Mouse (Mus musculus) lung, postnatal 0 days (tissue): ENCODE measurements around the gene Slc22a4. TPM values are rescaled to one million over a fixed set of nuclear protein-coding genes. Genes with fewer than 3 reads are reported as not detected.
"Not testable (repeated sequence)": the region's sequence is repeated elsewhere in the genome, so short reads cannot be mapped to it uniquely, and the experiment has no call there.

ENCODE experiments used
- ATAC-seq: fragments of 200-750 bp; cut with Nextera tagmentation; 2 replicates; pipeline ENCODE4 v1.8.0; 2017; ENCODE audit warnings: moderate library complexity
- DNase-seq: peaks from one replicate; pipeline ENCODE4 v3.0.0-alpha.2; 2016; ENCODE audit warnings: low spot score
- H3K27ac ChIP-seq: fragments of 300-500 bp; sonication (generic); 2 replicates; pipeline ENCODE4 v1.5.1; 2014; ENCODE audit warnings: antibody characterized with exemption, mild to moderate bottlenecking, low read length, mixed read lengths
- H3K27me3 ChIP-seq: fragments of 300-500 bp; sonication (generic); replicated peaks from 2 replicates; pipeline ENCODE4 v1.6.1; 2014; ENCODE audit warnings: low read length, mixed read lengths; ENCODE audit not compliant: insufficient read depth
- H3K36me3 ChIP-seq: fragments of 300-500 bp; sonication (generic); 2 replicates; pipeline ENCODE4 v1.6.1; 2014; ENCODE audit warnings: low read length, mixed read lengths; ENCODE audit not compliant: insufficient read depth
- H3K4me1 ChIP-seq: fragments of 300-500 bp; sonication (generic); 2 replicates; pipeline ENCODE4 v1.6.1; 2014; ENCODE audit warnings: antibody characterized with exemption, low read depth, low read length, mixed read lengths; ENCODE audit not compliant: insufficient read depth
- H3K4me2 ChIP-seq: fragments of 300-500 bp; sonication (generic); replicated peaks from 2 replicates; pipeline ENCODE4 v1.6.1; 2014; ENCODE audit warnings: low read depth, mild to moderate bottlenecking, low read length, moderate library complexity, mixed read lengths
- H3K4me3 ChIP-seq: fragments of 300-500 bp; sonication (generic); 2 replicates; pipeline ENCODE4 v1.5.1; 2014; ENCODE audit warnings: low read depth, low read length
- H3K9ac ChIP-seq: fragments of 300-500 bp; sonication (generic); replicated peaks from 2 replicates; pipeline ENCODE4 v1.6.1; 2014; ENCODE audit warnings: low read depth, mild to moderate bottlenecking
- H3K9me3 ChIP-seq: fragments of 300-500 bp; sonication (generic); 2 replicates; pipeline ENCODE4 v1.6.1; 2016; ENCODE audit warnings: low read length, mixed read lengths
- CTCF ChIP-seq: IDR thresholded peaks from 2 replicates; pipeline ENCODE4 v1.5.1; 2016; ENCODE audit warnings: antibody characterized with exemption, mild to moderate bottlenecking
- EP300 ChIP-seq: IDR thresholded peaks from 2 replicates; pipeline ENCODE4 v1.6.1; 2016; ENCODE audit warnings: antibody characterized with exemption, mild to moderate bottlenecking, control low read depth
- WGBS: fragments of 180-500 bp; shearing (Covaris S2); extraction: QIAGEN DNeasy Blood & Tissue Kit; methylation state at CpG from one replicate; pipeline ENCODE4 v1.1.7; 2014; 5-methylcytosine and 5-hydroxymethylcytosine counted together
- polyA plus RNA-seq: library from polyadenylated mRNA; unstranded; fragments of >200 nt; fragmentation: Nextera tagmentation; extraction: Ambion mirVana; gene quantifications from 2 replicates; pipeline ENCODE4 v1.2.1, GENCODE M21; 2015

The Slc22a4 gene
- polyA plus RNA-seq, 1 experiment from 2014 or later = 1.1 TPM

DNA sequence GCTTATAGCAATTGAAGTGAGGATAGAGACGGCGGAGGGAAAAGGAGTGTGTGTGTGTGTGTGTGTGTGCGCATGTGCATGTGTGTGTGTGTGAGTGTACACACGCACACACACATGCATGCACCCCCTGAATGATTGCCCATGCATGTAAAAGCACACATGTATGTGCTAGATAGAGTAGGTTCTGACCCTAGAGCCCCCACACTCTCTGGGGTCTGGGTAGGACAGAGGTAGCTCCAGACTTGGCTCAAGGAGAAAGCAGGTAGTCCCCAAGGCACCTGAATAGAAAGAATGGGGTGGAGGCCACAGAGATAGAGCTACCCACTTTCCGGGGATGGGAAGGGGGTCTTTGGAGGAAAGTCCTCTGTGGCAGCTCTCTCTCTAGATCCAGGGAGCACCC lies 24.2 kb upstream of the Slc22a4 start:
- no peak overlapping the region for H3K9ac ChIP-seq
- H3K27me3 ChIP-seq = no peaks in the 10 kb centered on the region
- TF ChIP-seq EP300 (no peak), CTCF (no peak)
- H3K9me3 ChIP-seq = no peaks in the 10 kb centered on the region
- no peaks in the 10 kb centered on the region for H3K36me3 ChIP-seq
- DNase-seq (no peak), ATAC-seq (no peak)
- no peak overlapping the region for H3K27ac ChIP-seq
- WGBS = 95% methylated on average over 5 of the region's 5 CpGs
- no peaks in the 10 kb centered on the region for H3K4me1 ChIP-seq
- no peak overlapping the region for H3K4me3 ChIP-seq
- no peak overlapping the region for H3K4me2 ChIP-seq

DNA sequence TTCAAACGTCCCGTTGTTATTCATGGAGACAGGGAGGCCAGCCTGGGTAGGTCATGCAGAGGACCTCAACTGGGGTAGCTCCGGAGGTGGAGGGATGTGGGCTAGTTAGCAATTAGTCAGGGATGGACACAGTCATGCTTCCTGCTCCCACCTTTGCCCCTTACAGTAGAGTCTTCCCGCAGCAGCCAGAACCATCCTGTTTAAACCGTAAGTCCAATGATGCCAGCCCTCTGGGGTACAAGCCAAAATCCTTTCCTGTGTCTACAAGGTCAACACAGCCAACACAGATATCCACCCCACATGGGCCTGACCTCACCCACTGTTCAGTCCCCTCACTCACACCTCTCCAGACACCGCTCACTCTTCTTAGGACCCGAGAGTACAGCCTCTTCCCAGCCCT lies 23.3 kb upstream of the Slc22a4 start:
- DNase-seq = no peak
- Histone ChIP-seq H3K4me3 (no peak overlapping the region), H3K36me3 (no peaks in the 10 kb centered on the region), H3K4me2 (no peak overlapping the region), H3K27me3 (no peaks in the 10 kb centered on the region), H3K4me1 (no peaks in the 10 kb centered on the region), H3K9ac (no peak overlapping the region), H3K27ac (no peak overlapping the region), H3K9me3 (no peaks in the 10 kb centered on the region)
- TF ChIP-seq EP300 = no peak
- TF ChIP-seq CTCF = no peak
- 69% methylated on average over 7 of the region's 7 CpGs for WGBS
- no peak for ATAC-seq

DNA sequence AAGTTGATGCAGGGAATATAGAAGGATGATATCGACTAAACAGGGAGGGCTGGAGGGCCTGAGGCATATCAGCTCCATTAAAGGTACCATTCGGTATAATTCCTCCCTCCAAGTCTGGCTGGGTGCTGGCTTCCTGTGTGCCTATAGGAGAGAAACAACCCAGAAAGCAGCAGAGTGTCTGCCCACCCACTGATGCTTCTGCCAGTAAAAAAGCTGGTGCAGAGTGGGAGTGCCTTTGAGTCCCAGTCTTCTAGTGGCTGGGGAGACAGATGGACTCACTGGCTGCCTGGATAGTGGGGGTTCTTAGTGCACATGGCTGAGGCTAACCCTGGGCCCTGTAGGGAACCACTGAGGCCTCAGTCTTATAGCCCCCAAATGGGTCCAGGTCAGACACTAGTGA lies 22.3 kb upstream of the Slc22a4 start:
- H3K27me3 ChIP-seq = no peaks in the 10 kb centered on the region
- no peaks in the 10 kb centered on the region for H3K36me3 ChIP-seq
- DNase-seq (no peak), ATAC-seq (no peak)
- H3K9me3 ChIP-seq = no peaks in the 10 kb centered on the region
- no peak overlapping the region for H3K9ac ChIP-seq
- no peaks in the 10 kb centered on the region for H3K4me1 ChIP-seq
- no peak overlapping the region for H3K27ac ChIP-seq
- no peak overlapping the region for H3K4me3 ChIP-seq
- no peak for TF ChIP-seq CTCF
- TF ChIP-seq EP300 = no peak
- WGBS = 80% methylated on average over 2 of the region's 2 CpGs
- H3K4me2 ChIP-seq = no peak overlapping the region

DNA sequence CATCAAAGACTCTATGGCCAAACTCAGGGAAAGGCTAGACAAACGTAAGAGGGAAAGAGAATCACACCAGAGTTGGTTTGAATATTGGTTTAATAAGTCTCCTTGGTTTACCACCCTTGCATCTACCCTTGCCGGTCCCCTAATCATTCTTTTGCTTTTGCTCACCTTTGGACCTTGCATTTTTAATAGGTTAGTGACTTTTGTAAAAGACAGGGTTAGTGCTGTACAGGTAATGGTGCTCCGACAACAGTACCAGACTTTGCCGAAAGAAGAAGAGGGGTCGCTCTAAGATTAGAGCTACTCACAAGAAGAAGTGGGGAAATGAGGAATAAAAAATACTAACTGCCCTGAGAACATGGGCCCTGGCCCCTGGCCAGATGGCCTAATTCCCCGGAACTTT lies 12.8 kb upstream of the Slc22a4 start:
- no peak for ATAC-seq
- WGBS = 95% methylated on average over 6 of the region's 6 CpGs

DNA sequence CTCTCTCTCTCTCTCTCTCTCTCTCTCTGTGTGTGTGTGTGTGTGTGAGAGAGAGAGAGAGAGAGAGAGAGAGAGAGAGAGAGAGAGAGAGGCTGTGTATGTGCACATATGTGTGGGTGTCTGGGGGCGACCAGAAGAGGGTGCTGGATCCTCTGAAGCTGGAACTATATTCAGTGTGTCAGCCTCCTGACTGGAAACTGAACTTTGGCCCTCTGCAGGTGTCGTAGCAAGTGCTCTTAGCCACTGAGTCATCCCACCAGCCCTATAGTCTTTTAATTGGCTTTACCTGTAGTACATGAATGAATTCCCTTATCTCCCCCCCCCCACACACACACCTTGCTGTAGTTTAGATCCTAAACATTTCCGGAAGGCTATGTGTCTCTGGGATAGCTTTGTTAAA lies 5.0 kb upstream of the Slc22a4 start:
- not testable (repeated sequence) for ATAC-seq, H3K27me3 ChIP-seq, H3K4me1 ChIP-seq, H3K4me2 ChIP-seq, H3K4me3 ChIP-seq, H3K9ac ChIP-seq, H3K36me3 ChIP-seq, H3K9me3 ChIP-seq, DNase-seq, H3K27ac ChIP-seq
- 100% methylated on average over 1 of the region's 3 CpGs for WGBS

More for the DNA sequence above, 12.8 kb upstream of the Slc22a4 start:
- H3K4me2 ChIP-seq = no peak overlapping the region
- no peaks in the 10 kb centered on the region for H3K27me3 ChIP-seq
- H3K4me1 ChIP-seq = no peaks in the 10 kb centered on the region
- no peak for DNase-seq
- no peak overlapping the region for H3K9ac ChIP-seq
- TF ChIP-seq CTCF = no peak
- TF ChIP-seq EP300 = no peak
- H3K4me3 ChIP-seq = no peak overlapping the region
- no peaks in the 10 kb centered on the region for H3K36me3 ChIP-seq
- H3K27ac ChIP-seq = no peak overlapping the region
- H3K9me3 ChIP-seq = no peaks in the 10 kb centered on the region

DNA sequence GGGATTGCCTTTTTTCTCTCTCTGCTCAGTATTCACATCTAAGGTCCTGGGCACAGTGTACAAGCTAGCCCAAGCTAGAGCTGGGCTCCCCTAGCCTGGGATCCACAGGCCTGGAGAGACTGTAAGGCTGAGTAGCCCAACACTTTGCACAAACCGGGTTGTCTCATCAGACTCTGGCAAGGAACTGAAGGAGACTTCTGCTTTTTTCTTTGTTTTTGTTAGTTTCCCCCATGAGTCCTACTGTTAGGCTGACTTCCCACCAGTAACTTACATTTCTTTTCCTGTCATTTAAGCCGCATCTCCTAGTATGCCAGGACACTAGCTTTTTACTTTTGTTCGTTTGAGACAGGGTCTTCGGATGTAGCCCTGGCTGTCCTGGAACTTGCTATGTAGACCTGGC lies 1.1 kb upstream of the Slc22a4 start:
- Histone ChIP-seq H3K4me2 (no peak overlapping the region; the same call in 1 of the 2 replicates), H3K4me3 (no peak overlapping the region; the same call in 1 of the 2 replicates), H3K27me3 (0 out of 2 replicates have a peak, but pooled peaks cover 5% of the 10 kb centered on the region), H3K27ac (no peak overlapping the region), H3K4me1 (peaks cover 5% of the 10 kb centered on the region; the same call in 1 of the 2 replicates), H3K36me3 (no peaks in the 10 kb centered on the region), H3K9me3 (no peaks in the 10 kb centered on the region), H3K9ac (no peak overlapping the region)
- DNase-seq (no peak), ATAC-seq (no peak)
- TF ChIP-seq CTCF = no peak
- no peak for TF ChIP-seq EP300
- WGBS = 78% methylated on average over 4 of the region's 4 CpGs
